Mouse (Mus musculus): ENCODE measurements around the gene Mup22. TPM values are rescaled to one million over a fixed set of nuclear protein-coding genes. Genes with fewer than 3 reads are reported as not detected.
"Not testable (repeated sequence)": the region's sequence is repeated elsewhere in the genome, so short reads cannot be mapped to it uniquely, and the experiment has no call there.

Mup22 gene
- polyA plus RNA-seq (2014; fragmentation: Nextera tagmentation; extraction: Ambion mirVana), result not detected in 2 replicates

DNA sequence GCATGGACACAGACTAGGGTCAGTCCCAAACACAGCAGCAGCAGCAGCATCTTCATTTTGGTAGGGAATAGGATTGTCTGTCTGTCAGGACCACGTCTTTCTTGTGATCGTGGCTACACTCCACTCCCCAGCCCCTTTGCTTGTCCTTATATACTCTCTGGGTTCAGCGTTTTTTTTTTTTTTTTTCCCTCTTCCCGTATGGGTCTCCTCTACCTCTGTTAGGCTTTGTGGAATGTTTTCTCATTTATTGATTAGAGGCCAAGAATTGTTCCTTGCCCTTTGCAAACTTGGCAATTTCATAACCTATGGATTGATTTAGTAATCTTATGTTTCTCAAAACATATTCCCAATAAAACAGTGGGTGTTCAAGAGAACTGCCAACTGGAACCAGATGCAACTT, at the start of gene Mup22:
TSS of gene Mup22 (minus strand) at position 101 of the 400 bp plus-strand sequence.
- not testable (repeated sequence) for H3K27me3 ChIP-seq (ENCODE audit: control insufficient read depth, insufficient read depth, low read length); H3K27ac ChIP-seq; H3K9me3 ChIP-seq (ENCODE audit: control insufficient read depth, low read length); H3K4me3 ChIP-seq (replicated peaks; ENCODE audit: low read length); H3K36me3 ChIP-seq (replicated peaks; ENCODE audit: control insufficient read depth, insufficient read depth); H3K4me2 ChIP-seq (replicated peaks); H3K4me1 ChIP-seq (replicated peaks; ENCODE audit: control insufficient read depth, insufficient read depth, low read length); H3K9ac ChIP-seq; DNase-seq (ENCODE audit: low spot score); ATAC-seq (ENCODE audit: low FRiP score)
- 73% methylated on average over 4 of the region's 4 CpGs for WGBS

DNA sequence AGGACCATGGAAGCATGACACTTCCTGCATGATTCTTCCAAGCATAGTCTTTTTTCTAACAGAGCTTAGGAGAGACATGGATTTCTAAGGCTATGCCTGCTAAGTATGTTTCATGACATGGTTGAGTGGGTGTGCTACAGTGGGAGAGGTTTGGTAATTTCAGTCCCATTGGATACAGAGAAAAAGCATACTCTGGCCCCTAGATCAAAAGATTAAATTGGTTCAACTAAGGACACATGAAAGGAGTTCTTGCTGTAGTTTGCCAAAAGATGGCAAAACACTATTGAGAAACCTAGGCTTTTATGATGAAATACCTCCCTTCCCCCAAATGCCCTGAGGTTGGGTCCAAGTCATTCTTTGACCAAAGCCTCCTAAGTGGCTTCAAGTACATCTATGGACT, 19.6 kb upstream of the Mup22 start:
- H3K27ac ChIP-seq; H3K4me2 ChIP-seq (replicated peaks); DNase-seq (ENCODE audit: low spot score); H3K4me1 ChIP-seq (replicated peaks; ENCODE audit: control insufficient read depth, insufficient read depth, low read length); ATAC-seq (ENCODE audit: low FRiP score); H3K9ac ChIP-seq; H3K4me3 ChIP-seq (replicated peaks; ENCODE audit: low read length); H3K36me3 ChIP-seq (replicated peaks; ENCODE audit: control insufficient read depth, insufficient read depth); H3K9me3 ChIP-seq (ENCODE audit: control insufficient read depth, low read length); H3K27me3 ChIP-seq (ENCODE audit: control insufficient read depth, insufficient read depth, low read length): not testable (repeated sequence)

Other genes with a start within 250 kb of the Mup22 start
- gene Mup10, start 239.3 kb downstream of the Mup22 start, polyA plus RNA-seq (2014; fragmentation: Nextera tagmentation; extraction: Ambion mirVana), result not detected in 2 replicates
- gene Mup11, start 159.1 kb downstream of the Mup22 start, polyA plus RNA-seq (2014; fragmentation: Nextera tagmentation; extraction: Ambion mirVana), result not detected in 2 replicates
- not detected in 2 replicates for gene Mup12, start 80.1 kb downstream of the Mup22 start, polyA plus RNA-seq (2014; fragmentation: Nextera tagmentation; extraction: Ambion mirVana)

All from hindbrain, embryonic 14.5 days (tissue).